Mouse (Mus musculus): ENCODE measurements around the gene Bmper.

GRCm38 (mm10) chr9:23386201-23386600 lies 163.3 kb downstream of the Bmper start:
- TF ChIP-seq CTCF (IDR thresholded peaks at IDR 0.05; ENCODE audit: low read depth, low read length), result no peak
- no peak for TF ChIP-seq POLR2AphosphoS5 (IDR thresholded peaks at IDR 0.05; ENCODE audit: insufficient replicate concordance, low read depth, low read length)
- no peak for TF ChIP-seq GATA1 (IDR thresholded peaks at IDR 0.05; ENCODE audit: borderline replicate concordance, low read length)
